Mouse (Mus musculus) cortical plate, adult 2 months (tissue): ENCODE data around the gene Kcnn1. TPM values are rescaled to one million over a fixed set of nuclear protein-coding genes. Genes with fewer than 3 reads are reported as not detected.
A peak's percentile ranks its signal among the peaks of the same experiment; 100 is the strongest.

ENCODE experiments used
- H3K27ac ChIP-seq: fragments of 200-500 bp; 2 replicates; pipeline ENCODE4 v1.5.1; 2012; ENCODE audit warnings: low read length, control low read depth, inconsistent platforms; ENCODE audit not compliant: insufficient read depth
- H3K4me1 ChIP-seq: fragments of 200-500 bp; 2 replicates; pipeline ENCODE4 v1.6.1; 2011; ENCODE audit warnings: low read length; ENCODE audit not compliant: control insufficient read depth, insufficient read depth
- H3K4me3 ChIP-seq: fragments of 200-500 bp; 2 replicates; pipeline ENCODE4 v1.5.1; 2011; ENCODE audit warnings: mild to moderate bottlenecking, low read length, control low read depth; ENCODE audit not compliant: insufficient read depth
- CTCF ChIP-seq: fragments of 200-500 bp; IDR thresholded peaks from 2 replicates; pipeline ENCODE4 v1.5.1; 2011; ENCODE audit warnings: mild to moderate bottlenecking, control low read depth, low read length; ENCODE audit not compliant: insufficient read depth; ENCODE audit errors: extremely low read depth
- POLR2A ChIP-seq: fragments of 200-500 bp; IDR thresholded peaks from 2 replicates; pipeline ENCODE4 v1.6.1; 2011; ENCODE audit warnings: mild to moderate bottlenecking, low read length, control low read depth; ENCODE audit not compliant: insufficient read depth; ENCODE audit errors: extremely low read depth
- polyA plus RNA-seq: library from polyadenylated mRNA; depleted of rRNA; stranded (reverse); fragments of >200 nt; gene quantifications from 2 replicates; pipeline ENCODE4 v1.2.3, GENCODE M21; 2012

Kcnn1 gene
- polyA plus RNA-seq, 1 experiment, result 30.2 TPM

- H3K4me3 ChIP-seq, result peak overlapping the region; percentile 58
- H3K4me1 ChIP-seq, result peaks cover 2% of the 10 kb centered on the region; the same call in 1 of the 2 replicates
- H3K27ac ChIP-seq, result no peak overlapping the region
- TF ChIP-seq CTCF (no peak), POLR2A (no peak)
Observed at GRCm38 (mm10) chr8:70856028-70856427, 7.0 kb downstream of the Kcnn1 start.

GRCm38 (mm10) chr8:70853863-70854262, 9.2 kb downstream of the Kcnn1 start:
- Histone ChIP-seq H3K4me3 (no peak overlapping the region), H3K4me1 (peaks cover 2% of the 10 kb centered on the region; the same call in 1 of the 2 replicates), H3K27ac (no peak overlapping the region)
- TF ChIP-seq CTCF (no peak), POLR2A (no peak)

GRCm38 (mm10) chr8:70852595-70853231, 10.3 kb downstream of the Kcnn1 start:
- Histone ChIP-seq H3K4me1 (peaks cover 2% of the 10 kb centered on the region; the same call in 1 of the 2 replicates), H3K4me3 (no peak overlapping the region), H3K27ac (no peak overlapping the region)
- TF ChIP-seq CTCF (no peak), POLR2A (no peak)

GRCm38 (mm10) chr8:70851837-70852236, 11.2 kb downstream of the Kcnn1 start:
- Histone ChIP-seq H3K4me1 (no peaks in the 10 kb centered on the region; the same call in 1 of the 2 replicates), H3K4me3 (no peak overlapping the region), H3K27ac (no peak overlapping the region)
- TF ChIP-seq CTCF, result no peak
- no peak for TF ChIP-seq POLR2A

GRCm38 (mm10) chr8:70850947-70851346, 12.1 kb downstream of the Kcnn1 start:
- H3K4me3 ChIP-seq, result no peak overlapping the region
- no peaks in the 10 kb centered on the region for H3K4me1 ChIP-seq
- TF ChIP-seq POLR2A (no peak), CTCF (no peak)
- no peak overlapping the region for H3K27ac ChIP-seq

- H3K4me1 ChIP-seq, result no peaks in the 10 kb centered on the region
- H3K27ac ChIP-seq, result no peak overlapping the region
- no peak overlapping the region for H3K4me3 ChIP-seq
- TF ChIP-seq POLR2A (no peak), CTCF (no peak)
Observed at GRCm38 (mm10) chr8:70850132-70850845, 12.8 kb downstream of the Kcnn1 start.

- TF ChIP-seq CTCF (no peak), POLR2A (no peak)
- Histone ChIP-seq H3K27ac (no peak overlapping the region), H3K4me3 (no peak overlapping the region), H3K4me1 (no peaks in the 10 kb centered on the region)
Observed at GRCm38 (mm10) chr8:70849333-70849990, 13.6 kb downstream of the Kcnn1 start.

- Histone ChIP-seq H3K4me3 (no peak overlapping the region), H3K4me1 (no peaks in the 10 kb centered on the region), H3K27ac (no peak overlapping the region)
- no peak for TF ChIP-seq CTCF
- TF ChIP-seq POLR2A, result no peak
Observed at GRCm38 (mm10) chr8:70846371-70847154, 16.5 kb downstream of the Kcnn1 start.

GRCm38 (mm10) chr8:70845108-70845507, 17.9 kb downstream of the Kcnn1 start:
- H3K4me3 ChIP-seq, result no peak overlapping the region

More at GRCm38 (mm10) chr8:70845108-70845507, 17.9 kb downstream of the Kcnn1 start:
- no peak overlapping the region for H3K27ac ChIP-seq
- H3K4me1 ChIP-seq, result no peaks in the 10 kb centered on the region
- TF ChIP-seq CTCF (no peak), POLR2A (no peak)
